Mouse (Mus musculus) heart, embryonic 14.5 days (tissue): ENCODE measurements around the gene Hdlbp. TPM values are rescaled to one million over a fixed set of nuclear protein-coding genes. Genes with fewer than 3 reads are reported as not detected.
A peak's percentile ranks its signal among the peaks of the same experiment; 100 is the strongest.

ENCODE experiments used
- ATAC-seq: fragments of 200-750 bp; cut with Nextera tagmentation; 2 replicates; pipeline ENCODE4 v1.8.0; 2017; ENCODE audit warnings: low read depth, moderate TSS enrichment; ENCODE audit not compliant: insufficient number of reproducible peaks, insufficient read depth, low FRiP score
- H3K27ac ChIP-seq, 2 experiments: fragments of 200-500 bp in 1 of 2; fragments of 300-500 bp in 1 of 2; sonication (generic) in 1 of 2; replicated peaks in 1 of 2; 2 replicates each; pipeline ENCODE4 v1.5.1; 2012 to 2014; ENCODE audit warnings: low read depth in 2 of 2, low read length in 2 of 2, control low read depth in 1 of 2, mild to moderate bottlenecking in 1 of 2, mixed read lengths in 1 of 2; ENCODE audit not compliant: control insufficient read depth in 1 of 2, insufficient read depth in 1 of 2
- H3K27me3 ChIP-seq: fragments of 300-500 bp; sonication (generic); 2 replicates; pipeline ENCODE4 v1.6.1; 2014; ENCODE audit warnings: mild to moderate bottlenecking, low read length, control low read depth; ENCODE audit not compliant: control insufficient read depth, insufficient read depth
- H3K36me3 ChIP-seq: fragments of 300-500 bp; sonication (generic); 2 replicates; pipeline ENCODE4 v1.6.1; 2014; ENCODE audit warnings: mild to moderate bottlenecking, control low read depth, low read length, mixed read lengths; ENCODE audit not compliant: control insufficient read depth, insufficient read depth
- H3K4me1 ChIP-seq, 2 experiments: fragments of 200-500 bp in 1 of 2; fragments of 300-500 bp in 1 of 2; sonication (generic) in 1 of 2; 2 replicates each; pipeline ENCODE4 v1.6.1; 2012 to 2014; ENCODE audit warnings: low read length in 2 of 2, control low read depth in 1 of 2, mixed read lengths in 1 of 2; ENCODE audit not compliant: control insufficient read depth in 2 of 2, insufficient read depth in 2 of 2
- H3K4me2 ChIP-seq: fragments of 300-500 bp; sonication (generic); 2 replicates; pipeline ENCODE4 v1.6.1; 2014; ENCODE audit warnings: mild to moderate bottlenecking, low read length
- H3K4me3 ChIP-seq, 2 experiments: fragments of 200-500 bp in 1 of 2; fragments of 300-500 bp in 1 of 2; sonication (generic) in 1 of 2; 2 replicates each; pipeline ENCODE4 v1.5.1; 2012 to 2014; ENCODE audit warnings: low read length in 2 of 2, mild to moderate bottlenecking in 2 of 2, control low read depth in 1 of 2, low read depth in 1 of 2, moderate library complexity in 1 of 2; ENCODE audit not compliant: control insufficient read depth in 1 of 2, insufficient read depth in 1 of 2
- H3K9ac ChIP-seq: fragments of 300-500 bp; sonication (generic); 2 replicates; pipeline ENCODE4 v1.6.1; 2014; ENCODE audit warnings: mild to moderate bottlenecking, low read length
- H3K9me3 ChIP-seq: fragments of 300-500 bp; sonication (generic); 2 replicates; pipeline ENCODE4 v1.6.1; 2016; ENCODE audit warnings: low read length, control low read depth; ENCODE audit not compliant: control insufficient read depth
- WGBS: fragments of 180-500 bp; shearing (Covaris S2); extraction: QIAGEN DNeasy Blood & Tissue Kit; methylation state at CpG from one replicate; pipeline ENCODE4 v1.1.7; 2014; 5-methylcytosine and 5-hydroxymethylcytosine counted together
- polyA plus RNA-seq: library from polyadenylated mRNA; unstranded; fragments of >200 nt; fragmentation: Nextera tagmentation; extraction: Ambion mirVana; gene quantifications from 2 replicates; pipeline ENCODE4 v1.2.1, GENCODE M21; 2014

The Hdlbp gene
- polyA plus RNA-seq, 1 experiment from 2014 or later = 138 TPM

DNA sequence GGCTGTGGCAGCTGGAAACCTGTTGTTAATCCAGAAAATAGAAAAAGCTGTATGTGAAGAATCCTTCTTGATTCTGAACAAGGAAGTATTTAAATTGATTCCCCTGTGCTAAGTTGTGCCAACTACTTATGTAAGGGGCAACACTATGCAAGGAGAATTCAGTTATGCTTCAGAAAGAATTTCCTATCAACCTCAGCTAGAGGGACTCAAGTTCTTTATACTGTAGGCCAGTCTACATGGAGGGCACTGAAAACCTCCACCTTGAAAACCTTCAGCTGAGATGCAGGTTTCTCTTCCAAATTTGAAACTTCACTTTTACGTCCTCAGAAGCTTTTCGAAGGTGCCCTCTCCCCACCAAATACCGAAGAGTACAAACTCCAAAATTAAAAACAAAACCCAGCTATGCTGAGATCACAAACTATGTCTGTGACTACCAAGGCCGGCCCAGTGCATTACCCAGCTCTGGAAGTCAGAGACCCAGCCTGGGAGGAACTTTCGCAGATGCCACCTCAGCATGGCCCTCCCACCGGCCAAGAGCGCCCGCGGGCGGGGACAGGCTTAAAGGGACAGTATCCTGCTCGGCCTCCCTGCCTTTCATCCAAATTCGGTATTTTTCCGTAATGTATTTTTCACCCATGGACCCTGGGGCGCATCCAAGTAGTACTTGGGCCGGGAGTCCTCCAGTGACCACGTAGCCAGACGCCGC is 34.1 kb downstream of the Hdlbp start:
- ATAC-seq = peak; percentile 71; the same call in 1 of the 2 replicates
- WGBS = 4% methylated on average over 18 of the region's 18 CpGs

DNA sequence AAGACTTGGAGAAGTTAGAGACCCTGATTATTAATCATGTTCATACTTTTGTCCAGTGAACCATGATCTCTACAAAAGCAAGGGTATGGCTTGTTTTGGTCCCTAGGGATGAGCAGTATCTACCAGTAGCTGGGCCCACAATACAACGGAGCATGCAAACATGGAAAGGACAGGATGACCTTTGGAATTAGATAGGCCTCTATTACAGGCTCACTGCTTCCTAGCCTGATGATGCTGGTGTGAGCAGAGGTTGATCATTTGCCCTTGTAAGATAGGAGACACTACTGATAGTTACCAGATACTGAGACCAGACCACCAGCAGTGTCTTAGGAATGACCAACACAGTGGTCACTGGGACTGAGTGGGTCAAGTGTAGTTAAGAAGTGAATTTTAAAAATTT is 39.3 kb downstream of the Hdlbp start:
- Histone ChIP-seq H3K9ac (no peak overlapping the region), H3K27me3 (no peaks in the 10 kb centered on the region), H3K27ac (no peak overlapping the region), H3K4me3 (no peak overlapping the region), H3K36me3 (peaks cover 78% of the 10 kb centered on the region), H3K9me3 (no peaks in the 10 kb centered on the region), H3K4me2 (no peak overlapping the region), H3K4me1 (peaks cover 6 to 15% of the 10 kb centered on the region in 2 experiments)
- WGBS = 80% methylated on average over 1 of the region's 1 CpGs
- ATAC-seq = no peak

More for the DNA sequence above, 34.1 kb downstream of the Hdlbp start:
- H3K27me3 ChIP-seq = no peaks in the 10 kb centered on the region
- peak overlapping the region; percentile 94 to 97 for H3K27ac ChIP-seq
- H3K4me3 ChIP-seq = peak overlapping the region; percentile 83 to 95
- H3K9ac ChIP-seq = peak overlapping the region; percentile 92
- H3K4me2 ChIP-seq = peak overlapping the region; percentile 76
- peaks cover 6 to 32% of the 10 kb centered on the region in 2 experiments for H3K4me1 ChIP-seq
- peaks cover 28% of the 10 kb centered on the region for H3K36me3 ChIP-seq
- H3K9me3 ChIP-seq = no peaks in the 10 kb centered on the region

DNA sequence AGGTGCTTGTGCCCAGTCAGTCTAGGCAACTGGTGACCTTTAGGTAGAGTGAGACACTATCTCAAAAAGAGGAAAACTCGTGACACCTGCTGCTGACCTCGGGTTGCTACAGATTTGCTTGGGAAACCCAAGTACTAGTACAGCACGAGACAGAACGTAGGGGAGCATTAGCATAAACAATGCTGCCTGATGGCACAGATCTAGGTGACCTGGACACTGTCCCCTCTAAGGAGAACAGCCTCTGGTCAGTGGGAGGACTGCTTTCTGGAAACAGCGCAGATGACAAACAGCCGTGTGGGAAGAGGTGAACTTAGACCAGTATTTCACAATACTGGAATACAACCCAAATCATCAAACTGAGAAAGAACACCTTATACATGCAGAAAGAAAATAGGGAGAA is 46.5 kb downstream of the Hdlbp start:
- H3K4me2 ChIP-seq = no peak overlapping the region
- H3K9ac ChIP-seq = no peak overlapping the region
- no peak overlapping the region for H3K27ac ChIP-seq
- peaks cover 96% of the 10 kb centered on the region for H3K36me3 ChIP-seq
- H3K4me3 ChIP-seq = no peak overlapping the region
- WGBS = 78% methylated on average over 6 of the region's 6 CpGs
- no peaks in the 10 kb centered on the region for H3K9me3 ChIP-seq
- no peaks in the 10 kb centered on the region for H3K27me3 ChIP-seq
- ATAC-seq = no peak
- H3K4me1 ChIP-seq = no peaks in the 10 kb centered on the region

DNA sequence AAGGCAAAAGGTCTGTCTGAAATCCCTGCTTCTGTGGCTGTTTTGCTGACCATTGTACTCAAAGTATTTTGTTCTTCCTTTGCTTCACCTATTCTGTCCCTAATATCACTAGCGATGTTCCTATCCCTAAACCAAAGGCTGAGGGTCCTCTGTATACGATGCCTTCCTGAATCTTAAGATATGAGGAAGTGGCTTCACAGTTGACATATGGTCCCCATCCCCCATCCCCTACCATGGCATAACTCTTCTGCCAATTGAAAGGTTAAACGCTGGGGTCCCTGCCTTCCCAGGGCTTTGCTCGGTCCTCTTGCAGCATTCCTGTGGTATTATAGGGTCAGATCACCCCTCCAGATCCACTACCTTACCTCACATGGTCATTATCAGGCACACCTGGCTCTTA is 75.2 kb downstream of the Hdlbp start:
- Histone ChIP-seq H3K4me1 (no peaks in the 10 kb centered on the region; a peak in 2 of 4 replicates), H3K4me3 (no peak overlapping the region), H3K27ac (no peak overlapping the region), H3K27me3 (no peaks in the 10 kb centered on the region), H3K36me3 (peaks cover 32% of the 10 kb centered on the region), H3K4me2 (no peak overlapping the region), H3K9me3 (no peaks in the 10 kb centered on the region), H3K9ac (no peak overlapping the region)
- 76% methylated on average over 4 of the region's 4 CpGs for WGBS
- no peak for ATAC-seq

DNA sequence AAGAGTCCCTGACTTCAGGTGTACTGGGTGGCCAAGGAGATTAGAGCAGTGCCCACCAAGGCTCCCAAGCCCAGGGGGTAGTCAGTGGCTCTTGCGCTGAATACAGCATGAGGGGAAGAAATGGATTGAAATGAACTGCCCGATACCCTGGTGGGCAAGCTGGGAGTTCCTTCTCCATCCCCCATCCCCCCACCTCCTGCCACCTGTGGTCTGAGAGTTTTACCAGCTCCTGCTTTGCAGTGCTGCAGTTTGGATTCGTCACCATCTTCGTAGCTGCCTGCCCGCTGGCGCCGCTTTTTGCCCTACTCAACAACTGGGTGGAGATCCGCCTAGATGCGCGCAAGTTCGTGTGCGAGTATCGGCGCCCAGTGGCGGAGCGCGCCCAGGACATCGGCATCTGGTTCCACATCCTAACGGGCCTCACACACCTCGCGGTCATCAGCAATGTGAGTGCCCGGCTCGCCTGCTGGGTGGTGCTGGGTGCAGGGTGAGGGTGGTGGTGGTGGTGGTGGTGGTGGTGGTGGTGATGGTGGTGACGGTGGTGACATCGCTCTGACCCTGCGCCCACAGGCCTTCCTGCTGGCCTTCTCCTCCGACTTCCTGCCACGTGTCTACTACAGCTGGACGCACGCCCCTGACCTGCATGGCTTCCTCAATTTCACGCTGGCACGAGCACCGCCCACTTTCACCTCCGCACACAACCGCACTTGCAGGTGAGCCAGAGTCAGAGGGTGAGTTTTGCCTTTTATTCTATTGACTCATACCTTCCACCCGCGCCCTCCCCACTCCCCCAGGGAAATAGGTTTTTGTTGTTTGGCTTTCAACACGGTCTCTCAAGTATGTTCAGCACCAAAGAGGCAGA is 77.2 kb downstream of the Hdlbp start:
- H3K27ac ChIP-seq = no peak overlapping the region
- ATAC-seq = no peak
- no peaks in the 10 kb centered on the region for H3K9me3 ChIP-seq
- peaks cover 13% of the 10 kb centered on the region for H3K36me3 ChIP-seq
- H3K4me1 ChIP-seq = no peaks in the 10 kb centered on the region; a peak in 2 of 4 replicates
- H3K27me3 ChIP-seq = no peaks in the 10 kb centered on the region
- H3K9ac ChIP-seq = 0 out of 2 replicates have a peak overlapping the region, but pooled peaks have one; percentile 42
- peak overlapping the region; percentile 61 for H3K4me2 ChIP-seq
- peak overlapping the region; percentile 37 to 41 for H3K4me3 ChIP-seq
- WGBS = 17% methylated on average over 33 of the region's 38 CpGs

DNA sequence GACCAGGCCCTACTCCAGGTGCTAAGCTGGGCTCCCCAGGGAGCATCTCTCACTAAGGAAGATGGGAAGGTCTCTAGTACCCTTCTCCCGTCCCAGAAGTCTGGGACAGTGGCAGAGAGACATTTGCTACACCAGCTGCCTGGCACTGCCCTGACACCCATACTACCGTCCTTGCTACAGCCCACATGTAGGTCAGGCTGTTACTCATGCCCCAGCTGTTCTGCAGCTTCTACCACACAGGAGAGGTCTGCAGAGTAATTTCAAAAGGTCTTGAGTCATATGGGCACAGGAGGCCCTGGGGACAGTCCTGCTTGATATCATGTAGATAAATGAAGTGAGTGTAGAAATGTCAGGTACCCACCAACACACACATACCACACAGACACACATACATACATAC is 89.7 kb downstream of the Hdlbp start:
- WGBS = 62% methylated on average over 2 of the region's 2 CpGs
- Histone ChIP-seq H3K4me1 (no peaks in the 10 kb centered on the region), H3K4me2 (no peak overlapping the region), H3K36me3 (no peaks in the 10 kb centered on the region), H3K9me3 (no peaks in the 10 kb centered on the region), H3K4me3 (no peak overlapping the region), H3K9ac (no peak overlapping the region), H3K27me3 (no peaks in the 10 kb centered on the region), H3K27ac (no peak overlapping the region)
- no peak for ATAC-seq

DNA sequence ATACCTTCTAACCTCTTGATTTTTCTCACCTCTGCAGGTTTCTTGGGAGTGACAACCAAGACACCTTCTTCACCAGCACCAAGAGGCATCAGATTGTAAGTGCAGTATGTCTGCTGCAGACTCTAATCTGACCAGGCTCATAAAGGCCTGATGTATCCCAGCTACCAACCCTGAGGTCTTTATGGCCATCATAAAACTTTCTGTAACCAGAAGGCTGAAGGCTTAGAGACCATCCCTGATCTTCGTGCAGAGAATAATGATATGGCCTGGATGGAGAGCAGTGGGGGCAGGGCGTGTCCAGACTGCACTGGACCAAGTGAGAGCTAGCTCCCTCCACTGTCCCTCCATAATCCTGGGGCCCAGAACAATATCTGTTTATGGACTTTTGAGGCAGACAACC is 91.4 kb downstream of the Hdlbp start:
- H3K27ac ChIP-seq = no peak overlapping the region
- no peaks in the 10 kb centered on the region for H3K36me3 ChIP-seq
- H3K4me2 ChIP-seq = no peak overlapping the region
- H3K9me3 ChIP-seq = no peaks in the 10 kb centered on the region
- H3K9ac ChIP-seq = no peak overlapping the region
- ATAC-seq = no peak
- no peak overlapping the region for H3K4me3 ChIP-seq
- 60% methylated on average over 2 of the region's 2 CpGs for WGBS
- H3K4me1 ChIP-seq = no peaks in the 10 kb centered on the region
- no peaks in the 10 kb centered on the region for H3K27me3 ChIP-seq
